Mouse (Mus musculus): ENCODE measurements around the gene Bcl2l13. TPM values are rescaled to one million over a fixed set of nuclear protein-coding genes. Genes with fewer than 3 reads are reported as not detected.

The Bcl2l13 gene
- total RNA-seq, 2 experiments from 2014 or later, result 35.1 to 36.4 TPM

DNA sequence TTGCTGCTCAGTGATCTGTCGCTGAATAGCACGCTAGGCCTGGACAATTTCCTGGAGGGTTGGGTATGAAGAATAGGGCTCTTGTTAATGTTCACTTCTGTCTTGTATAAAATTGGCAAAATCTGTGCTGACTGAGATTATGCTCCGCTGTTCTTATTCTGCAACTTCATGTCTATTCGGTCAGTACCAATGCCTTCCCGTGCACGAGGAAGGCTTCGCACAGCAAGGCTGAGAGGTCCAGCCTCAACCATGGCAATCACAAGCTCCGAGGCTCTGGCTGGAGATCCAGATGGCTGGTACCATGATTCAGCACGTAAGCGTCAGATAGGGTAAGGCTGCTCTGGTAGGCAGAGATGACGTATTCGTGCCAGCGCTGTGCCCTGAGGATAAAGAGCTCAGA lies 105.6 kb downstream of the Bcl2l13 start:
- intact Hi-C loops (cut with DNase I), result no loop called here
- no peak for DNase-seq (ENCODE audit: extremely low spot score in 1 of 2, low spot score in 2 of 2)

Small RNA genes lying within 50 kb of the gene (microRNA-seq; reads per million reads assigned to microRNA genes)
- not detected for gene Gm25193

Other genes with a start within 250 kb of the Bcl2l13 start
- 1 to 10 TPM; 2.2 to 2.9 TPM for gene Cecr2, start 169.8 kb upstream of the Bcl2l13 start, total RNA-seq (2021)
- gene Slc25a18, start 62.6 kb upstream of the Bcl2l13 start, total RNA-seq (2021), result 10 to 100 TPM; 43.8 to 48.3 TPM
- gene Atp6v1e1, start 13.4 kb upstream of the Bcl2l13 start, total RNA-seq (2021), result 100 to 1,000 TPM; 415 to 438 TPM
- 10 to 100 TPM; 14.9 to 15.1 TPM for gene Bid, start 80.6 kb downstream of the Bcl2l13 start, total RNA-seq (2021)